Mouse (Mus musculus) G1E (cell line): ENCODE measurements around the gene Inpp5a. TPM values are rescaled to one million over a fixed set of nuclear protein-coding genes. Genes with fewer than 3 reads are reported as not detected.
A peak's percentile ranks its signal among the peaks of the same experiment; 100 is the strongest.

Source experiments
- ATAC-seq: 2 replicates; pipeline ENCODE4 v1.8.0; 2016; ENCODE audit warnings: mild to moderate bottlenecking; ENCODE audit not compliant: insufficient number of reproducible peaks, poor library complexity, low FRiP score, severe bottlenecking; ENCODE audit errors: extremely low read depth
- DNase-seq: peaks from one replicate; pipeline ENCODE4 v3.0.0; 2012; ENCODE audit warnings: low spot score
- H3K27me3 ChIP-seq: 2 replicates; pipeline ENCODE4 v1.6.1; 2012; ENCODE audit warnings: mild to moderate bottlenecking, low read length, inconsistent platforms; ENCODE audit not compliant: insufficient read depth
- H3K36me3 ChIP-seq: replicated peaks from 2 replicates; pipeline ENCODE3; 2012; ENCODE audit warnings: mild to moderate bottlenecking, inconsistent platforms
- H3K4me1 ChIP-seq: 2 replicates; pipeline ENCODE4 v1.6.1; 2012; ENCODE audit warnings: low read depth, low read length, inconsistent platforms, mixed read lengths; ENCODE audit not compliant: insufficient read depth
- H3K4me3 ChIP-seq: 2 replicates; pipeline ENCODE4 v1.5.1; 2012; ENCODE audit warnings: low read depth, mild to moderate bottlenecking, inconsistent platforms, low read length, moderate library complexity, mixed read lengths
- H3K9me3 ChIP-seq: replicated peaks from 2 replicates; pipeline ENCODE4 v1.6.1; 2012; ENCODE audit warnings: inconsistent platforms
- CTCF ChIP-seq: IDR thresholded peaks from 2 replicates; pipeline ENCODE4 v1.5.1; 2012; ENCODE audit warnings: low read depth, low read length, inconsistent platforms, mixed read lengths
- GATA1 ChIP-seq: IDR thresholded peaks from 2 replicates; pipeline ENCODE4 v1.6.1; 2012; ENCODE audit warnings: borderline replicate concordance, low read length, inconsistent platforms, mixed read lengths
- GATA2 ChIP-seq: IDR thresholded peaks from 2 replicates; pipeline ENCODE4 v1.6.1; 2012; ENCODE audit warnings: low read depth, low read length, inconsistent platforms, borderline replicate concordance
- POLR2AphosphoS5 ChIP-seq: IDR thresholded peaks from 2 replicates; pipeline ENCODE4 v1.6.1; 2012; ENCODE audit warnings: low read depth, low read length, inconsistent platforms; ENCODE audit not compliant: insufficient replicate concordance
- TAL1 ChIP-seq: conservative IDR thresholded peaks from 2 replicates; pipeline ENCODE4 v1.6.1; 2012; ENCODE audit warnings: low read depth, low read length, inconsistent platforms, mixed read lengths
- polyA plus RNA-seq: library from polyadenylated mRNA; stranded (reverse); fragments of >175 nt; gene quantifications from 2 replicates; pipeline ENCODE4 v1.2.3, GENCODE M21; 2012
- total RNA-seq, 2 experiments: library from RNA; stranded (forward) in 1 of 2; stranded (reverse) in 1 of 2; fragments of 200-1000 nt in 1 of 2; fragments of >200 nt in 1 of 2; fragmentation: Nextera tagmentation in 1 of 2; gene quantifications; 2 replicates each; pipeline ENCODE4 v1.2.3; 2014 to 2017

Gene Inpp5a
- total and polyA plus RNA-seq, 3 experiments: 1.2 to 5.6 (median 2.5) TPM

- no peak for TF ChIP-seq GATA1
- TF ChIP-seq GATA2: no peak
- no peak for TF ChIP-seq CTCF
- TF ChIP-seq TAL1: no peak
- no peak for TF ChIP-seq POLR2AphosphoS5
- Histone ChIP-seq H3K9me3 (peaks cover 35% of the 10 kb centered on the region), H3K4me3 (peak overlapping the region; percentile 73), H3K36me3 (no peaks in the 10 kb centered on the region), H3K4me1 (peaks cover 10% of the 10 kb centered on the region), H3K27me3 (peaks cover 6% of the 10 kb centered on the region; the same call in 1 of the 2 replicates)
- ATAC-seq (no peak), DNase-seq (peak; percentile 12)
Observed at GRCm38 (mm10) chr7:139389213-139389761, 378 bp downstream of the Inpp5a start.

DNA sequence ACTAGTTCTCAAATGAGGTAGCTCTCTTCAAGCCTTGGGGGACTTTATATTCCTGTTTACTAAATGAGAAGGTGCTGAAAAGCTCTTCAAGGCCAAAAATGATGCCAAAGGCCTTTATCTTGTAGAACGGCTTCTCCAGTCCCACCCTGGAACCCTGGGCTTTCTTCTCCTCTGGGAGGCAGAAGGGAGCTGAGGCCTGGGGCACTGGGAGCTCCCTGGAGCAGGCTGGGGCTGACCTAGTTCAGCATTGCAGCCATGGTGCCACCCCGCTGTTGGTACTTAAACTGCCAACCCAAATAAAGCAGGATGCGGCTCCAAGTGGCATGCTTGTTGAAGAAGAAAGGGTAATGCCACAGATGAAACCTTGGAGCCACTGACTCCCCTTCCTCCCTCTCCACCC lies 1.5 kb downstream of the Inpp5a start:
- no peak for DNase-seq
- H3K9me3 ChIP-seq: peaks cover 32% of the 10 kb centered on the region
- H3K27me3 ChIP-seq: peaks cover 4% of the 10 kb centered on the region; the same call in 1 of the 2 replicates
- H3K4me1 ChIP-seq: peaks cover 10% of the 10 kb centered on the region
- ATAC-seq: no peak
- H3K4me3 ChIP-seq: no peak overlapping the region
- TF ChIP-seq GATA1 (no peak), TAL1 (no peak), CTCF (no peak), POLR2AphosphoS5 (no peak), GATA2 (no peak)
- no peaks in the 10 kb centered on the region for H3K36me3 ChIP-seq

DNA sequence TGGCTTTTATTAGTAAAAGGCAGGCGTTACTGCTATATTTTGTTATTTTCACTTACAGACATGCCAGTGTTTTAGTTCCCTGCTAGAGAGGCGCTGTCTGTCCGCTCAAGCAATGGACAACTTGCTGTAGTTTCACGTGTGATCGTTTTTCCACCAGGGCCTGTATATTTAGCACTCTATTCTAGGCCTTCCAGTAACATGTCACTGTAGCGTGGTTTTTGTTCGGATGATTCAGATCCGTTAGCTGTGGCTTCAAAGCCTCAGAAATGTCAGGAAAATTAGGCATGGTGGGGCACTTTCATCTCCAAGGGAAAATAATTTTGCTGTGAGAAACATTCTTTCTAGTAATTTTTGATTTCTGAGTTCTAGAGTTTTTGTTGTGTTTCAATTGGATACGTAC lies 2.0 kb downstream of the Inpp5a start:
- DNase-seq (no peak), ATAC-seq (no peak)
- Histone ChIP-seq H3K36me3 (no peaks in the 10 kb centered on the region), H3K4me3 (no peak overlapping the region), H3K4me1 (peaks cover 10% of the 10 kb centered on the region), H3K27me3 (peaks cover 4% of the 10 kb centered on the region; the same call in 1 of the 2 replicates), H3K9me3 (peaks cover 29% of the 10 kb centered on the region)
- TF ChIP-seq CTCF (no peak), POLR2AphosphoS5 (no peak), GATA1 (no peak), TAL1 (no peak), GATA2 (no peak)

GRCm38 (mm10) chr7:139391691-139392090 lies 2.8 kb downstream of the Inpp5a start:
- TF ChIP-seq POLR2AphosphoS5 (no peak), GATA2 (no peak), GATA1 (no peak), CTCF (no peak), TAL1 (no peak)
- Histone ChIP-seq H3K4me1 (peaks cover 10% of the 10 kb centered on the region), H3K4me3 (no peak overlapping the region), H3K27me3 (peaks cover 2% of the 10 kb centered on the region; the same call in 1 of the 2 replicates), H3K36me3 (no peaks in the 10 kb centered on the region), H3K9me3 (peaks cover 35% of the 10 kb centered on the region)
- DNase-seq (no peak), ATAC-seq (no peak)

- H3K4me3 ChIP-seq: no peak overlapping the region
- H3K27me3 ChIP-seq: no peaks in the 10 kb centered on the region
- no peaks in the 10 kb centered on the region for H3K36me3 ChIP-seq
- peaks cover 10% of the 10 kb centered on the region for H3K4me1 ChIP-seq
- H3K9me3 ChIP-seq: peaks cover 35% of the 10 kb centered on the region
- DNase-seq: no peak
- TF ChIP-seq CTCF (no peak), POLR2AphosphoS5 (no peak), TAL1 (no peak), GATA1 (no peak), GATA2 (no peak)
- no peak for ATAC-seq
Observed at GRCm38 (mm10) chr7:139392106-139392505, 3.2 kb downstream of the Inpp5a start.

GRCm38 (mm10) chr7:139392691-139393235 lies 3.9 kb downstream of the Inpp5a start:
- no peak for ATAC-seq
- H3K36me3 ChIP-seq: no peaks in the 10 kb centered on the region
- TF ChIP-seq POLR2AphosphoS5 (no peak), GATA1 (no peak), CTCF (no peak), GATA2 (no peak), TAL1 (no peak)
- H3K4me3 ChIP-seq: no peak overlapping the region
- DNase-seq: no peak
- no peaks in the 10 kb centered on the region for H3K27me3 ChIP-seq
- peaks cover 9% of the 10 kb centered on the region for H3K4me1 ChIP-seq
- peaks cover 41% of the 10 kb centered on the region for H3K9me3 ChIP-seq

DNA sequence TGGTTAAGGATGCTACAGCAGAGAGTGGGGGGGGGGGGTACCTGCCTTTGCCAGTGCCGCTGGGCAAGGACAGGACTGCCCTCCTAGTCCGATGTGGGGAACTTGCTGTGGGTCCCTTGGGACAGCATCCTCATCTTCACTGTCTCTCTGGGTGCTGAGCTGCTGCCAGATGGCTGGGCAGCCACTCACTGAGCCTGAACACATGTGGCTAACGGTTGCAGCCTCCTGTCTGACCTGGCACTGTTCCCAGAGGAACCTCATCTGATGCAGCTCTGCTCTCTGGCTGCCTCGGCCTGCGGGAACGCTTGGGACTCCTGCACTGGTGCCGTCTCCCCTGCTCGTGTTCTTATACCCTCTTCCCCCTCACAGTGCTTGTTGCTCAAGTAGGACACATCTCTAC lies 8.6 kb downstream of the Inpp5a start:
- TF ChIP-seq GATA2: no peak
- TF ChIP-seq POLR2AphosphoS5: no peak
- TF ChIP-seq TAL1: no peak
- no peak for TF ChIP-seq CTCF
- TF ChIP-seq GATA1: no peak
- Histone ChIP-seq H3K9me3 (peaks cover 60% of the 10 kb centered on the region), H3K4me1 (peaks cover 18% of the 10 kb centered on the region), H3K4me3 (no peak overlapping the region), H3K27me3 (no peaks in the 10 kb centered on the region), H3K36me3 (no peaks in the 10 kb centered on the region)
- ATAC-seq (no peak), DNase-seq (no peak)
